Comparison of ENCODE assay signal across 8 mouse cellular contexts in the genomic region with DNA sequence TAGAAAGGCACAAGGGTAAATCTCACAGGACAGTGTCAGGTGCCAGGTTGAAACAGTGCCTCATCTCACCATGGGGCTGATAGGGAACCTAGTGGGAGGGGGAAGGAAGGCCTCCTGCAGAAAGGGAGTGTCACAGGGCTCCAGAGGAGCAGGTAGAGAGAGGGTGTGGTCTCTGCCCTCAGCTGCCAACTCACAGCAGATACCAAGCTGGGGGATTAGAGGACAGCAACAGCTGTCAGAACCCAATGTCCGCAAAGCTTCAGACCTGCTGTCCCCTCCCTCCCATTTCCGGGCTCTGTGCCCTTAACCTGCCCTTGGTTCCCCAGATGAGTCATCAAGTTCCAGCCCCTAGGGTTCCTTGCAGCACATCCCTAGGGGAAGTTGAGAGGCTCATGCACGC. TPM values are rescaled to one million over a fixed set of nuclear protein-coding genes. Genes with fewer than 3 reads are reported as not detected.
DNase-seq lines count a peak whose midpoint lies in the region; ATAC-seq and TF ChIP-seq lines count a peak whose summit lies in the region.
"Had no signal": no experiment of that assay in that cellular context is flagged by ENCODE, and none has a peak within 500 bp of the region (broad histone marks: within the 10 kb centered on the region; RNA-seq: fewer than 3 reads in every experiment).

No protein-coding gene starts in this region.

- WGBS in liver, embryonic 14.5 days (ENCODE audit: insufficient replicate concordance): 13% methylated on average over 3 of the region's 3 CpGs

- H3K4me3 ChIP-seq in liver, embryonic 14.5 days (ENCODE audit: insufficient read depth in 1 of 2, low read depth in 2 of 2, low read length in 2 of 2): peak overlapping the region in 1 of 2 experiments; percentile 6; a peak in 2 of 4 replicates
- H3K4me3 ChIP-seq: midbrain, embryonic 12.5 days had no signal

- H3K27ac ChIP-seq in liver, embryonic 14.5 days: peak overlapping the region; percentile 100
- H3K27ac ChIP-seq: midbrain, embryonic 12.5 days had no signal

- no peaks in the 10 kb centered on the region for H3K27me3 ChIP-seq in liver, embryonic 14.5 days (ENCODE audit: control insufficient read depth, insufficient read depth, low read length)
- H3K27me3 ChIP-seq: midbrain, embryonic 12.5 days had no signal

- peak overlapping the region; percentile 66 for H3K9ac ChIP-seq in liver, embryonic 14.5 days (replicated peaks)
- H3K9ac ChIP-seq: midbrain, embryonic 12.5 days had no signal

- ATAC-seq in common myeloid progenitor, adult 5-6 weeks (replicated peaks; ENCODE audit: low read depth, poor library complexity, severe bottlenecking): peak; percentile 48
- ATAC-seq in liver, embryonic 14.5 days (ENCODE audit: insufficient read depth): peak; percentile 64

- H3K4me2 ChIP-seq in liver, embryonic 14.5 days (ENCODE audit: low read depth): peak overlapping the region; percentile 55
- H3K4me2 ChIP-seq: midbrain, embryonic 12.5 days had no signal

- H3K4me1 ChIP-seq in liver, embryonic 14.5 days (replicated peaks; ENCODE audit: control insufficient read depth in 2 of 2, insufficient read depth in 2 of 2, low read length in 1 of 2): peaks cover 82 to 85% of the 10 kb centered on the region in 2 experiments

- TF ChIP-seq EP300 in liver, embryonic 14.5 days (IDR thresholded peaks at IDR 0.05; ENCODE audit: low read depth): no peak; the same call in 1 of the 2 replicates

- no peaks in the 10 kb centered on the region for H3K36me3 ChIP-seq in liver, embryonic 14.5 days (replicated peaks; ENCODE audit: control insufficient read depth, insufficient read depth, low read depth)
- H3K36me3 ChIP-seq: midbrain, embryonic 12.5 days had no signal

- peak; percentile 10 for DNase-seq in thymus, postnatal 25 days
- no peak for DNase-seq in thymus, postnatal 4 days
- peak; percentile 69 to 78 (median 69) for DNase-seq in liver, embryonic 14.5 days (ENCODE audit: low read depth in 3 of 3, low spot score in 3 of 3)
- DNase-seq in T-cell, adult 2 months (ENCODE audit: low spot score): no peak
- DNase-seq in right cerebral cortex, postnatal 14 days: no peak
- no peak for DNase-seq in cerebellum, adult 9-10 months

- peaks cover 4% of the 10 kb centered on the region; the same call in 1 of the 2 replicates for H3K9me3 ChIP-seq in liver, embryonic 14.5 days (ENCODE audit: control insufficient read depth, low read length)

- peak; percentile 21; the same call in 1 of the 2 replicates for TF ChIP-seq CTCF in liver, embryonic 14.5 days (IDR thresholded peaks at IDR 0.05; ENCODE audit: low read depth)

RNA-seq across cellular contexts. Expression of a gene that starts 18.8 kb away (rescaled TPM):
- total RNA-seq in common myeloid progenitor, adult 5-6 weeks (2017): 0.37 and 1.4 TPM in 2 replicates
- polyA plus RNA-seq in liver, embryonic 14.5 days (2012; rRNA removed): 21.4 and 22.0 TPM in 2 replicates
- polyA plus RNA-seq in liver, embryonic 14.5 days (2014; fragmentation: Nextera tagmentation; extraction: Ambion mirVana): 5.7 and 6.6 TPM in 2 replicates
- polyA plus RNA-seq: midbrain, embryonic 12.5 days had no signal

RNA-seq across cellular contexts. Expression of a gene that starts 31.5 kb away (rescaled TPM):
- 2.6 and 10.2 TPM in 2 replicates for total RNA-seq in common myeloid progenitor, adult 5-6 weeks (2017)
- 6.9 and 13.0 TPM in 2 replicates for polyA plus RNA-seq in liver, embryonic 14.5 days (2012; rRNA removed)
- polyA plus RNA-seq in liver, embryonic 14.5 days (2014; fragmentation: Nextera tagmentation; extraction: Ambion mirVana): 16.5 and 17.5 TPM in 2 replicates

RNA-seq across cellular contexts. Expression of a gene that starts 36.7 kb away (rescaled TPM):
- total RNA-seq in common myeloid progenitor, adult 5-6 weeks (2017): 5.9 TPM in 2 replicates
- 4.9 and 6.2 TPM in 2 replicates for polyA plus RNA-seq in liver, embryonic 14.5 days (2012; rRNA removed)
- 2.3 and 3.8 TPM in 2 replicates for polyA plus RNA-seq in liver, embryonic 14.5 days (2014; fragmentation: Nextera tagmentation; extraction: Ambion mirVana)

Comparison
In these comparisons a context has a peak if more than half of its experiments do, and no peak if none do; other contexts are left out.
1. DNase-seq: peak in thymus, postnatal 25 days (single experiment) and liver, embryonic 14.5 days (3 of 3); none in thymus, postnatal 4 days (single experiment), T-cell, adult 2 months (single experiment), right cerebral cortex, postnatal 14 days (single experiment) and cerebellum, adult 9-10 months (single experiment).